Mouse (Mus musculus) liver, embryonic 14.5 days (tissue): Measurements from ENCODE around the gene Hnrnpa3.

Source experiments
- CTCF ChIP-seq: IDR thresholded peaks from 2 replicates; pipeline ENCODE4 v1.5.1; 2016; ENCODE audit warnings: antibody characterized with exemption, low read depth, control low read depth
- EP300 ChIP-seq: IDR thresholded peaks from 2 replicates; pipeline ENCODE4 v1.6.1; 2016; ENCODE audit warnings: antibody characterized with exemption, low read depth

- TF ChIP-seq CTCF (no peak), EP300 (no peak)
Observed at GRCm38 (mm10) chr2:75684526-75684925, 25.5 kb downstream of the Hnrnpa3 start.
